Mouse (Mus musculus) kidney, postnatal 10 days (tissue): ENCODE data around the gene Slc44a5.

Source experiments
- DNase-seq: peaks from one replicate; pipeline ENCODE4 v3.0.0; 2021; ENCODE audit warnings: mixed read lengths

The Slc44a5 gene

DNA sequence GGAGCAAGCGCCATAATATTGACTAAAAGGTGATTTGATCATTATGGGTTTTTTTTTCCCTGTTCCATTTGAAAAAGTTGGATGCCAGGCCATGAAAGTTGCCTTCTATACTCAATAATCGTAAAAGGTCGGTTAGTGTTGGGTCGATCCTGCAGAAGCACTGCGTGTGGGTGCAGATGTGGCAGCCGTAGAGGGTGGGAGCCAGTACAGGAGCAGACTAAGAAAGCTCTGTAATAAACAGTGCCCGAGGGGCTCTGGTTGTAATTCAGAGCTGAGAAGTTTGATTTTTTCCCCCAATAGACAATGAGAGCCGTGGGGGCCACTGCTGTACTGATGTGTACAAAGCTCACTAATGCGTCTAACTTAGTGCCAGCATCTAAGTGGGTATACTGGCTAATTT lies 200.8 kb downstream of the Slc44a5 start:
- no peak for DNase-seq

DNA sequence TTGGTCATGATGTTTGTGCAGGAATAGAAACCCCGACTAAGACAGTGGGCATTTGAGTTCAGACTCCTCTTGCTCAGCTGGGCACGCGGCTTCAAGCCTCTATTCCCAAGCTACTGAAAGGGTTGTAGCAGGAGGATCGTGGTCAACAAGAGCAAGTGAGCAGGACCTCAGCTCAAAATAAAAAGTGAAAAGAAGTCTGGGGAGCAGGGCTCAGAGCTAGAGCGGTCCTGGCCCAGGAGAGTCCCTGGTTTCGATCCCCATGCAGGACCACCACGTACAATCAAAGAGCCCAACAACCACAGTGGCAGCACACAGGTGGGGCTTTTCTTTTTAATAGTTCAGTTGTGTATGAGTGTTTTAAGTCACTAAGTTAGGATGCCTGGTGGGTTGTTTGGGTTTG lies 201.5 kb downstream of the Slc44a5 start:
- DNase-seq, result no peak

DNA sequence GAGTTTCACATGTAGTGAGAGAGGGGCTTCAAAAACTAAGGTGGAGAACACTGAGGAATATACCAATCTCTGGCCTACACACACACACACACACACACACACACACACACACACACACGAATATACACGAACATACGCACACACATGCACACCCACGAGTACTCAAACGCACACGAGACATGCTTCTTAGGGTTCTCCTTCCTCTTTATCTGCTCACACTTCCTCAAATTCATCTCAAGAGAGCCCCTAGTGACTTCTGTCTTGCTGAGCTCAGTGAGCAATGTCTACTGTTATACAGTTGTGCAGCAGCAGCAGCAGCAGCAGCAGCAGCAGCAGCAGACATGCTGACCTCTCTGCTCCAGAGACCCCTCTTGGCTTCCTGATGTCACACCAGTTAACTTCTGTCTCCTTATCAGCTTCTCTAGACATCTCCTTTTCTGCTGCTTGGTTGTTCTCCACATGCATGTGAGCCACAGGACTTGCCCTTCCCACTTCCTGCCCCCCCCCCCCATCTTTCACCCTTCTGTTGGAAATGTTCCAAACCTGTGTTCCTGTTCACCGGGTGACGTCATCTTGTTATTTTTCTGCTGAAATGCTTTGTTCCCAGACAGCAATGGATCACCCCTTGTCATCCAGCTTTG lies 204.5 kb downstream of the Slc44a5 start:
- DNase-seq, result no peak

DNA sequence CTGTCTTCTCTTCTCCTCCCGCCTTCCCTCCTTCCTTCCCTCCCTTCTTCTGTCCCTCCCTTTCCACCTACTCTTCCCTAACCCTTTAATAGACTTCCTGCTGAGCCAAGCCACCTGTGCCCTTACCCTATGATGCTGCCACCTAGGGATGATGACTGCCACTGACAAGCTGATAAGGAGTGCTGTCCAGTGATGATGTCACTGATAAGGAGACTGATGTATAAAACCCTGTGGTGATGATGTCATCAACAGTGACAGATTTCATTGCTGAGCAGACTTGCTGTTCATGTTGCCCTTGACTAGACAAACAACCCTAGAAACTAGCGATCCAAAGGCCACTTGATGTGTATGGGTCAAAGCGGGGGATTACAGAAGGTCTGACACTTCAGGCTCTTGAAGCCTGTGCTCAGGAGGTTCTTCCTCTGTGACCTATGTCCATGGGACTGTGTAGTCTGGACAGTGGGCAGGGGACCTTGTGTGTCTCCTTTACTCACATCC lies 206.2 kb downstream of the Slc44a5 start:
- DNase-seq, result no peak

DNA sequence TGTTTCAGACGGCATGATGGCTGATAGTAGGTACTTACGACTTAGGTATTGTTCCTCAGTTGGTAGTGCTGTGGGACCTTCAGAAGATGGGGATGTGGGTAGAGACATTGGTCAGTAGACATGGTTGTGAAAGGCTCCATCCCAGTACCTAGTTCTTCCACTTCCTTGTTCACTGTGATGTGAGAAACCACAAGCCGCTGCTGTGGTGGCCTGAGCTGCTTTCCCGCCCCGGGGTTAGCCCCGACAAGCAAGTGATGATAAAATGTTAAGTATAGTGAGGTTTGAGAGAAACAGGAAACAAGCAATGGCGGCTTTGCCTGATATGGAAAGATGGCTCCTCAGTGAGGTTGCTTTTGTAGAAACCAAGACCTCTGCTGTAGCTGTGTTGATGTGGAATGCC lies 209.8 kb downstream of the Slc44a5 start:
- DNase-seq, result no peak

DNA sequence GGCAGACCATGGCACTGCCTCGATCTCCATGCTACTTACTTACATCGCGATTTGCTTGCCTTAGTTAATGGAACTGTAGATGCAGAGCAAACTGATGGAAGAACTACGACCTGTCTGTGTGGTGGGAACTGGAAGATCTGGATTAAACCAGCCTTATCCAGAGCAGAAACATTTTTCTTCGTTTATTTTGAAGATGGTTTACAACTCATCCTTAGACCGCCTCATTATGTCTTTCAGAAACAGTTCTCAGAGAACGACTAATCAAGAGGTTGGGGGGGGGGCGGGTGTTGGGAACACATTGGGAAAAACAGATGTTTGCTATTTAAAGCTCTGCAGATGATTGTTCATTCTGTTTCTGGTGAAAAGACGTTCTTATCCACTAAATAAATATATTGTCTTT lies 210.7 kb downstream of the Slc44a5 start:
- DNase-seq, result no peak

DNA sequence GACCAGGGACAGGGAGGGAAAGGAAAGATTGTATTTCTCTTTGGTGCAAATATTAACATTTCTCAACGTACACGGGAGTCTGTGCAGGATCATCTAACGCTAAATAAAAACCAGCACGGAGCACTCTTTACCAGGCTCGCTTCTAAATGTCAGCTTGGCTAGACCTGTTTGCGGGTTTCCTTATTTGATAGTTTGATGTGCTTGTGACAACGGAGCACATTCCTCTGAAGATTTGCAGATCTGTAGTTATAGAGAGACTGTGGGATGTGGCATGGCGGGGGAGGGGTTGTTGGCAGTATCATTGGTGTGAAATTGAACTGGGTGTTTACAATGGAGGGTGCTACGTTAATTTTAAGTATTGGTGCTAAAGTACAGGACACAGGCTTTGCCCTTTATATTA lies 215.4 kb downstream of the Slc44a5 start:
- no peak for DNase-seq

DNA sequence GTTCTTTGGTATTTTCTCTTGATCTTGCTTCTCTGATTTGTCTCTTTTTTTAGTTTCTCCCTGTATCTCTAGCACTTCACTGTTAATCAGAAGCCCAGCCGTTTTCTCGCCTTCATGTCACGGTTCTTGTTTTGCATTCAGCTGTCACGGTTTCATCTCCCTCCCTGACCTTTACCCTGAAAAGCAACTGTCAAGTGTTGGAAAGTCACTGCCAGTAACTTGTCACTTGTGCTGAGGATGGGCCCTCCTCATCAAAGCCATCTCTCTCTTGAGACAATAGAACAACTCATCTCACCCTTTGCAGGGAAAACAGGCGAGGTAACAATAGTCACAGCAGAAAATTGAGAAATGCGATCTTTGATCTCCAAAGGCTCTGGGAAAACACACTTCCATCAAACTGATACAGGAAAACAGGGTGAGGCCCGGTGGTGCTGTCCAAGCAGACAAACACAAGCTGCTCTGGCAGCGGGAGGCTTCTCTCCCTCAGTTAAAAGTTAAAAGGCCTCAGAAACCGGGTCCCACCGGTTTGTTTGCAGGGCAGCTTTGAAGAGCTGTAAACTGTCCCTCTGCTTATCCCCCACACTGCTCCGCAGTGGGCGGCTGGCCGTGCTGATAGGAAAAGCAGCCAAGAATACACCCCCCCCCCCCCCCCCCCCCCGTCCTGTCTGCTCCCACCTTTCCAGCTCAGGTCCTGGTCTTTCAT lies 219.2 kb downstream of the Slc44a5 start:
- DNase-seq, result no peak

DNA sequence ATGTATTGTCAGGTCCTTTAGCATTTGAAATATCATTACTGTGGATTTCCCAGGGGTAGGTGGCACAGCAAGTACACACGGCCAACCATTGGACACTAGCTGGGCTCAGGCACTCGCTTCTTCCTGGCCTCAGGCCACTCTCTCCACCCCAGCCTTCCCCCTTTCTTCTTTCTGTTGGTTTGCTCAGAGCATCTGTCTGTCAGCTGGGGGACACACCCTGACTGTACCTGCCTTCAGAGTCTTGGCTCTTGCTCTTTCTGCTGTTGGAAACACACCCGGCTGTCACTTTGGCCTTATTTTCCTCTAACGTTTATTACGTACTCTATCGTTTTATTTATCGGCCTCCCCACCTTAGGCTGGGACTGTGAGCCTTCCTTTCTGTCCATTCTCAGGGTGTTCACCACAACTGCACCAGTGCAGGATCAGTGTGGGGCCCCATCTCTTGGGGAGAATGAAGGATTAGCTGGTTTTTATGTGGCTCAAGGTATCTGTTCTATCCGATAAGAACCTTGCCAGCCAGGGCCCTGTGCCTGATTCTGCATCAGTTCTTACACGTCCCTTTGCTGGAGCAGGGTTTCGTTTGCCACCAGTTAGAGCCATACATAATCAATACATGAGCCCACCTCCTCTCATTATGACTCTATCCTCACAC lies 220.1 kb downstream of the Slc44a5 start:
- DNase-seq, result no peak

DNA sequence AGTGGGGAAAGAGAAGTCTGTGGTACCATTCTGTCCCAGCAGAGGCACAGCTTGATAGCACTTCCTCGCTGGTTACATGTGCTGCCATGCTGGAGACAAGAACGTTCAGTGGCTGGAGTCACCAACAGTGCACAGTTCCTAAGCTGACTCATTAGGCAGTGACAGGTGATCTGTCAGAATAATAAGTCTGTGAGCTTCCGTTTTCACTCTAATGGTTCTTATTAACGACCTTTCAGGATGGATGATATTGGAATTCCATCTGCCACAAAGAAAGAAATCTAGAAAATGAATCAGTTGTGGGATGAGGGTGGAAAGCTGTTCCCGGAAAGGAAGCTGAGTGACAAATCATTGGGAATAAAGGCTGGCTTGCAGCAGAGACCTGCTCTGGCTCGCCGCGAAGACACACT lies 227.2 kb downstream of the Slc44a5 start:
- DNase-seq, result no peak

DNA sequence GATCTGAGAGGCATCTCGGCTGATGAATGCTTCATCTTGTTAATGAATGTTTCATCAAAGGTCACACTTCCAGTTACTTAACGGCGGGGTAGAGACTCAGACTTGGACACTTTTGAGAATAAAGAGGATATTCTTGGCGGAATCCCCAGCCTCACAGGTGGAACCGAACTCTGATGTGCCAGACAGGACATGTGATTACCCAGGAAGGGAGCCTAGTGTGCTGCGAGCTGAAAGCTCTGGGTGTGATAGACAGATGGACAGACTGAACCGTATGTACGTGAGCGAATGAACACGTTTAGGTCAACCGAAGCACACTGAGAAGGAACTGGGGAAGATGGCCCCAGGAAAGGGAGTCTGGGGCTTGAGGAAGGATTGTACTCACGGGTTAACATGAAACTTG lies 228.6 kb downstream of the Slc44a5 start:
- DNase-seq, result no peak

DNA sequence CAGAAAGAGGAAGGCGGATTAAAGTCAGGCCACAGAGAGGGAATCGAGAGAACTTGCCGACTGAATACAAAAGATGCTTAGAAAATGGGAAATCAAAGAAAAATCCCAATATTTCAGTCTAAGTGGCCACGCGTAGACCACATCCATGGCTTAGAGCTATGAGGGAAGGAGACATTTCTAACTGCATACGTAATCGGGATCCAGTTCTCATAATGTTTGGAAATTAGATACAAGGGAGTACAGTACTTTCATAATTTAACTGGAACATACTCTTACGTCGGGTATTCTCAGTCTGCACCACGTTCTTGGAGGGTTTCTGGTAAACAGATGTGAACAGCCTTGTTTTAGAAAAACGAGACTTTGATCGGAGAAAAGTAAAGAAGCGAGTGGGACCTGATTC lies 229.1 kb downstream of the Slc44a5 start:
- DNase-seq, result no peak

DNA sequence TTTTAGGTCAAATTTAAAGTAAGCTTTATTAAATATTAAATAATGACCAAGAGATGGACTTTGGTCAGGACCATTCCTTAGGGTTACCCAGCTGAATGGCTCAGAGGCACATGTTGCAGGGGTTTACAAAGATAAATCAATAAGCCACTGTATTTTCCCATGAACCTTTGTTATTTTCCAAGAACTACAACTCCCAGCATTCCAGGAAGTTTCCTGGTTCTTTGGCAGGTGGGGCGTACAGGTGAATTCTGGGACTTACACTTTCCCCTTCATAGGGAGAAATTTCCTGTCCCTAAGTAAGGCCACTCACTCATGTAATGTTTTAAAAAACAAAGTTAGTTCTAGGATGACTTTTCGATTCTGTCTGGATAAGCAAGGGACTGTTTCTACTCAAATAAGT lies 235.2 kb downstream of the Slc44a5 start:
- DNase-seq, result no peak

DNA sequence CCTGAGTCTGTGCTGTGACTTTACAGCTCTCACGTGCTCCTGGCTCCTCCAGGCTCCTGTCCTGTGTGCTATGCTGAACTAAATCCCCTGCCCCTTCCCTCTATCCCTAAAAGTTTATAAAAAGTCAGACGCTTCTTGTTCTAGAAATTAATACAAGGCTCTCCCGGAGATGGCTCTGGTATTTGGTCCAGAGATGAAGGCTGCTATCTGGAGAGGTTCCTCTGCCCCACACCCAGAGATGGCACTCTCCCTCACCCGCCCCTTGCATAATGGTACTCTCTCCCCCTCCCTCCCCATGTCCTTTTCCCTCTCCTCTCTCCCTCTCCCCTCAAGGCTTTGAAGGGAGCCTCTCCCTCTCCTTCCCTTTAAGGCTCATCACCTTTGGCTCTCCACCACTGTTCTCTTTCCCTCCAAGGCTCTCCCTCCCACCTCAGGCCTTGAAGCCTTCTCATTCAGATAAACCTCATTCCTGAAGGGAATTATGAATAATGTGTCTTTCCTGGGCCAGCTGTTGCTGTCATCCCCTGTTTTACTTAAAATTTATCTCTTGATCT lies 236.0 kb downstream of the Slc44a5 start:
- no peak for DNase-seq

DNA sequence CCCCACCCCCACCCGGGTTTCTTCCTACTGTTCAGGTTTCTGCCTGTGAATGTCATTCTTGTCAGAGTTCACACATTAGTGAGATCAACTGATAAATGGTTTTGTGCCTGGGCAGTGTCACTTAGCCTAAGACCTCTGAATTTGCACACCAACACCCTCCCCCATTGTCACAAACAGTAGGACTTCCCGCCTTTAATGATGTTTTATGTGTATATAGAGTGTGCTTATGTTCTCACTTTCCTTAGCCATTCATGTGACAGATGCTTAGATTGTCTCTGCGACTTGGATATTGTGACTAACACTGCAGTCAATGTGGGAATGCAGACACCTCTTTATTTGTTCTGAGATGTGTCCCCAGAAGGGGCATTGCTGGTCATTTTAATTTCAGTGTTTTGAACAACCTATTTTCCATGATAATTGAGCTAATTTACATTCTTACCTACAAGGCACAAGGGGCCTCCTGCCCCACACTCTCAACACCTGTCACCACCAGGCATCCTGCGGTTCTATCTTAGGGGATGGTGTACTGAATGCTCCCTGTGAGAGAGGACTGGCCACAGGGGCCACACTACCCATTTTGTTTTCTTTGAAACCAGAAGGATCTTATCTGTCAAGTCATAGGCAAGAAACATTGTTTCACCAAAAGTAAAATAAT lies 236.7 kb downstream of the Slc44a5 start:
- no peak for DNase-seq

DNA sequence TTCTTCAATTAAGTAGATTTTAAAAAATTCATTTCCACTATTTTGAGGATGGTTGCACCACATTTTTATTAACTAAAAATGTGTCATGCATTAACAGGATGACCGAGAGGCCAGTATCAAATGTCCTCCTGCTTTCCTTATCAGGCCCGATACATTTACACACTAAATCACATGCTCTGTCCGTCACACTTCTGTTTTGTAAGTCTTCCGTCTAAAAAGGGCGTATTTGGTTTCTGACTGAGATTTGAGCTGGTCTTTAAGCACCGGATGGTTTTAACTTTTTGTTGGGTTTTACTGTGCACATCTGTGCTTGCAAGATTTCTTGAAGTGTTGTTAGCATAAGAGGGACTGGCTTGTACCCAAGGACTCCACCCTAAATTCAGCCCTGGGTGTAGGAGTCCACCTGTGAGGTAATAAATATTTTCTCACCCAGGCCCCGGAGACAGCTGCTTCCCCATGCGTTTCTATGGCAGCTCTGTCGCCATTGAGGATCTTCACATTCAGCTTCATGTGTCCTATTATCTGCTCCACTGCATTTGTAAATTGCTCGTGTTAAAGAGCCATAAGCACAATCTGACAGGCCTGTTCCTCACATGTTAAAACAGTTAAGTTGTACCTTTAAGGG lies 237.3 kb downstream of the Slc44a5 start:
- DNase-seq, result no peak

DNA sequence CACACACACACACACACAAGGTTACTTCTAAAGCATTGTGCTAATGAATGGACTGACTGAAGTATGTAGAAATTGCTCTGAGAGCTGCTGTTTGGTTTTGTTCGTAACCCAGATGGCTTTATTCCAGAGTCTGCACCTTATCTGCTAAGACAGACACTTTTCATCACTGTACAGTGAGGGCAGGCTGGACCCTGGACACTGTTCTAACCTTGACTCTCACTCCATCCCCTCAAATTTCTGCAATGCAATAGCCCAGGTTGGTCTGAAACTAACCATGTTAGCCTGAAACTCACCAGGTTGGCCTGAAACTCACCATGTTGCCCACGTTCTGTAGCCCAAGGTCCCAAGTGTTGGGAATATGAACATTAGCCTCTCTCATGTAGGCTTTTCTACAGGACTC lies 239.3 kb downstream of the Slc44a5 start:
- no peak for DNase-seq

DNA sequence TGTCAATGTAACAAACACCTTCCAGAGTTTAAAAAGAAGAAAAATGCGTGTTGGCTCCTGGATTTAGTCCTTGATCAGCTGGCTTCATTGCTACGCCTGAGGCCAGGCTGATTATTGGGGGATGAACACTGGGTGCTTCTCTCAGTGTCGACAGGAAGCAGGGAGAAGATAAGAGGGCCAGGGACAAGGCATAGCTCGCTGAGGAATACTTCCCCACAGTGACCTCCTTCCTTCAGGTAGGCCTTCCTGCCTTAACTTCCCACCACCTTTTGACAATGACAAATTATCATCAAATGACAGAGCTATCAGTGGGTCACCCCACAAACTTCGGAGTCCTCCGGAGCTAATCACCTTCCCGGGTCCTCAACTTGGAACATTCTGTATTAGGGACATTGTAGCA lies 242.1 kb downstream of the Slc44a5 start:
- no peak for DNase-seq

DNA sequence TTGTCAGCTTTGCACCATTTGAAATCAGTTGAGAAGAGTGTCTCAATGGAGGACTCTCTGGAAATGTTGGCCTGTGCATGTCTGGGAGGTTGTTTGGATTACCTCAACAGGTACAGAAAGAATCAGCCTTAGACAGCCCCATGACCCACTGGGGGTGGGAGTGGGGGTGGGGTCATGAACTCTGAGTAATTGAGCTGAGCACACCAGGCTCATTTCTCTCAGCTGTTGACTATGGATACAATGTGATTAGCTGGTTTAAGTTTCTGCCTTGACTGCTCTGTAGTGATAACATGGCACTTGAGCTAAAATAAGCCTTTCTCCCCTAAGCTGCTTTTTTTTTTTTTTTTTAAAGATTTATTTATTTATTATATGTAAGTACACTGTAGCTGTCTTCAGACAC lies 242.5 kb downstream of the Slc44a5 start:
- DNase-seq, result no peak

DNA sequence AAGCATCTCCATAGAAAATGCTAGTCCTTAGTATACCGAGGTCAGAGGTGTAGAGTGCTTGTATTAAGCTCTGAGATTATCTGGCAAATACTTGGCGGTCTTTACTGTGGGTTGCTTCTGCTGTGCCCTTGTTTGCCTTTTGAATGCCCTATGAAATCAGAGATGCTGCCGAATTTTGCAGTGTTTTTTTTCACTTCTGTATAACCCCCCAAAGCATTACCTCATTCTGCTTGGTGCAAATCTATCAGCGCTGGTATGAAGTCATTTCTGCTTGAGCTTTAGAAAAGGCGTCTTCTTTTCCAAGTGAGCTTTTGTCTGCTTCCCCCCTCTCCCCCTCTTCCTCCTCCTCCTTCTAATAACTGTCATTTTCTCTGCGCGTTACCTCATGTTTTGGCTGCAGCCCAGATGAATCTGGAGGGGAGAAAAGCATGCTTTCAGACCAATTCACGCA lies 248.9 kb downstream of the Slc44a5 start:
- no peak for DNase-seq

DNA sequence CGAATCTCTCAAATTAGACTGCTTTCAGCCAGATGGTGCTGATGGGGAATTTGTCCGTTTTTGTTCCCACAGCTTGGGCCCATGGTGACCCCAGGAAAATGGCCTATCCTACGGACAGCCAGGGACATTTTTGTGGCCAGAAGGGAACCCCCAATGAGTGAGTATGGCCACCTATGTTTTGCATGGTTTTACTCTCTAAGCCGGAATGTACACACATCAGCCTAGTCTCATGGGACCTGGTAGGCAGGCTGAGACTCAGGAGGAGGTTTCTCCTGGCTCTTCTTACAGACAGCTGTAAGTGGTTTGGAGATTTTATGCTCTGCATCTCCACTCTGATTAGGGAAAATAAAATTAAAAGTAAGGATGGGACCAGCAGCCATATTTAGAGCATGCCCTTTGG lies 249.5 kb downstream of the Slc44a5 start:
- DNase-seq, result no peak

DNA sequence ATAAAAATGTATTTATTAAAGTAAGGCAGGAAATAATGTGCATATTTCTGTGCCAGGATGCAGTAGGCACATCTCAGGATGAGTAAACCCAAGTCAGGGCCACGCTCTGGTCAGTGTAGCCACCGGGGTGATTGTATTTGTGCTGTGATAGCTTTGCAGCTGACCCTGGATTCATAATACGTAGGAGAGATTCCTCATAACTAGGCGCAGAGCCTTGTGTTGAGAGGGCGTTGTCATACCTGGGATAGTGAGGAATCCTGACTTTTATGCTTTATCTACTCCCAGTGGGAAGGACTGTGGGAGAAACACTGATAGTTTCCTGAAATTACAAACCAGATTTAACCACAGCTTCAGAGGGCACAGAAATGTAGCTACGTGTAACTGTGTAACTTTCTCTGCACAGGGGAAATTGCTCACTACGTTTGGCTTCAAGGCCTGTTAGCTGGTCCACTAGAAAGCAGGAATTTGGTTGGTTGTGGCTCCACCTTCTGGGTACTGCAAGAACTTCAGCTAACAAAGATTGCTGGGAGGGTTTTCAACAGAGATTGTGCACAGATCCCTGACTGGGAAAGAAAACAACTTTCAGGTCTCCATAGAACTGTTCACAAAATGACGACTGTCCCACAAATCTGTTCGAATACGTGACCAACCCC lies 253.0 kb downstream of the Slc44a5 start:
- peak; percentile 74 for DNase-seq
